Mouse (Mus musculus) forebrain, embryonic 15.5 days (tissue): ENCODE results near the gene Bcl6. TPM values are rescaled to one million over a fixed set of nuclear protein-coding genes. Genes with fewer than 3 reads are reported as not detected.

ENCODE experiments used
- ATAC-seq: fragments of 200-750 bp; cut with Nextera tagmentation; replicated peaks from 2 replicates; pipeline ENCODE4 v1.8.0; 2017; ENCODE audit warnings: mild to moderate bottlenecking, moderate TSS enrichment, moderate library complexity
- H3K27ac ChIP-seq: fragments of 300-500 bp; sonication (generic); replicated peaks from 2 replicates; pipeline ENCODE4 v1.5.1; 2015; ENCODE audit warnings: mild to moderate bottlenecking, inconsistent platforms
- H3K27me3 ChIP-seq: fragments of 300-500 bp; sonication (generic); 2 replicates; pipeline ENCODE4 v1.6.1; 2015; ENCODE audit warnings: inconsistent platforms
- H3K36me3 ChIP-seq: fragments of 300-500 bp; sonication (generic); 2 replicates; pipeline ENCODE4 v1.6.1; 2015; ENCODE audit warnings: mild to moderate bottlenecking, inconsistent platforms
- H3K4me1 ChIP-seq: fragments of 300-500 bp; sonication (generic); 2 replicates; pipeline ENCODE4 v1.6.1; 2015; ENCODE audit warnings: inconsistent platforms
- H3K4me2 ChIP-seq: fragments of 300-500 bp; sonication (generic); replicated peaks from 2 replicates; pipeline ENCODE4 v1.6.1; 2015; ENCODE audit warnings: mild to moderate bottlenecking, inconsistent platforms
- H3K4me3 ChIP-seq: fragments of 300-500 bp; sonication (generic); 2 replicates; pipeline ENCODE4 v1.5.1; 2015; ENCODE audit warnings: mild to moderate bottlenecking, inconsistent platforms
- H3K9ac ChIP-seq: fragments of 300-500 bp; sonication (generic); replicated peaks from 2 replicates; pipeline ENCODE4 v1.6.1; 2015; ENCODE audit warnings: mild to moderate bottlenecking, inconsistent platforms
- H3K9me3 ChIP-seq: fragments of 300-500 bp; sonication (generic); 2 replicates; pipeline ENCODE4 v1.6.1; 2016; ENCODE audit warnings: inconsistent platforms
- WGBS: fragments of 180-500 bp; shearing (Covaris S2); methylation state at CpG from one replicate; pipeline ENCODE4 v1.1.7; 2015; ENCODE audit warnings: mixed read lengths; 5-methylcytosine and 5-hydroxymethylcytosine counted together
- polyA plus RNA-seq: library from polyadenylated mRNA; unstranded; fragments of >200 nt; fragmentation: Nextera tagmentation; extraction: Ambion mirVana; gene quantifications from 2 replicates; pipeline ENCODE4 v1.2.1, GENCODE M21; 2015

Bcl6 gene
- polyA plus RNA-seq, 1 experiment from 2014 or later = 2.6 TPM

GRCm38 (mm10) chr16:23931275-23931674 is 57.4 kb downstream of the Bcl6 start:
- Histone ChIP-seq H3K4me3 (no peak overlapping the region), H3K27ac (no peak overlapping the region), H3K9ac (no peak overlapping the region), H3K36me3 (no peaks in the 10 kb centered on the region), H3K9me3 (no peaks in the 10 kb centered on the region), H3K27me3 (no peaks in the 10 kb centered on the region), H3K4me2 (no peak overlapping the region), H3K4me1 (no peaks in the 10 kb centered on the region)
- 70% methylated on average over 18 of the region's 18 CpGs for WGBS
- no peak for ATAC-seq

DNA sequence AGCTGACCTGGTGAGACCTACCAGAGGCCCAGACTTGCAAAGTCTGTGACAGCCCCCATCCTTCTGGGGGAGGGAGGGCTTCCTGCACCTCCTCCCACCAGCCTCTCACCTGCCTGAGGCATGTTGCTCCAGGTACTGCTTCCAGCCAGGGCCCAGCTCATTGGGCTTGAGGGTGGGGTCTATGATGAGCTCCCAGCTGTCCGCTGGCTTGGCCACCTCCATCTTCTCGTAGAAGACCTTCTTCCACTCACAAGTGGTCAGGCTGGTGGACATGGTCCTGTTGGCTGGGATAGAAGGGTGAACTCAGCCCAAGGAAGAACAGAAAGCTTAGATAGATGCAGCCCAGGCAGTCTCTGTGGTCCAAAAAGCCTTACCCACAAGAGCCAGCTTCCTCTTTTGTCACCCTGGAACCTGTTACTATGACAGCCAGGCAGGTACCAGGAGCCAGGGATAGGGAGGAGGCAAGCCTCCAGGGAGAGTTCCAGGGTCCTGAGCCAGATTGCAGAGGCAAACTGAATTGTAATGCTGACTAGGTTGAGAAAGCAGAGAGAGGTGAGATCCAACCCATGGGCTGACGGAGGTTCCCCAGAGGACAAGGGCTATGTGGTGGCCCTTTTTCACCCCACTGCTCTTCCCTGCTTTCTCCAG is 58.1 kb downstream of the Bcl6 start:
- ATAC-seq = no peak
- H3K4me1 ChIP-seq = no peaks in the 10 kb centered on the region
- H3K9ac ChIP-seq = no peak overlapping the region
- 93% methylated on average over 3 of the region's 3 CpGs for WGBS
- H3K9me3 ChIP-seq = no peaks in the 10 kb centered on the region
- no peak overlapping the region for H3K4me3 ChIP-seq
- H3K27me3 ChIP-seq = no peaks in the 10 kb centered on the region
- no peak overlapping the region for H3K27ac ChIP-seq
- no peaks in the 10 kb centered on the region for H3K36me3 ChIP-seq
- H3K4me2 ChIP-seq = no peak overlapping the region

DNA sequence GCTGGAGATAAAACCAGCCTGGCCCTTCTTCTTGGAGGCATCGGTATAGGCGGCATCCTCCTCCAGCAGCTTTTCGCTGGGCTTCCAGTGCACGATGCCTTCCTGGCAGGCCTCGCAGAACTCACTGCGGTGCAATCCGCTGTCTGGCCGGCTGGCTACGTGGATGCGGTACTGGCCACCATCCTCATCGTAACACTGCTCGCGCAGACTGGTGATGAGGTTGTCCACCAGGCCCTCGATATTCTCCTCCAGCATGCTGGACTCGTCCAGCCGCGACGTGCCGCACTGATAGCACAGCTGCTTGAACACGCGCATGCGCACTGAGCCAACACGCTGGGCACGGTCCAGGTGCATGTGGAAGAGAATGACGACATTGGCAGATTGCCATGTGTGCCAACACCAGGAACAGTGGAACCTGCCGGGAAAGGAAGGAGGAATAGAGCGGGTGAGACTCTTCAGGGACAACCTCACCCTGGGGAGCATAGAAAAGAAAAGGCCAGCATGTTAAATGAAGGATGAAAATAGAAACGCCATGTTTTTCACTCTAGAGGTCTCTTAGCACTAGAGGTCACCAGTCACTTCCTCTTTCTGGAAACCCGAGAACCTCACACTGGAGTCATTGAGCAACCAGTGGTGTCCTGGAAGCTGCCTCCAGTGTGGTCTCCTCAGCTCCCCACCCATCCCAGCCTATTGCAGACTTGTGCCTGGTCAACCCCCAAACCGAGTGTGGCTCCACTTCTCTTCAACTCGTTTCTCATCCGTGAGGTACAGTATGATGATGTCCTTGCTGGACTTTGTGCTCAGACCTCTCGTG is 61.1 kb downstream of the Bcl6 start:
- H3K27ac ChIP-seq = no peak overlapping the region
- 91% methylated on average over 33 of the region's 33 CpGs for WGBS
- H3K9me3 ChIP-seq = no peaks in the 10 kb centered on the region
- no peak overlapping the region for H3K4me3 ChIP-seq
- H3K4me2 ChIP-seq = no peak overlapping the region
- no peaks in the 10 kb centered on the region for H3K4me1 ChIP-seq
- no peak overlapping the region for H3K9ac ChIP-seq
- no peaks in the 10 kb centered on the region for H3K36me3 ChIP-seq
- ATAC-seq = no peak
- H3K27me3 ChIP-seq = no peaks in the 10 kb centered on the region

GRCm38 (mm10) chr16:23922906-23923305 is 65.7 kb downstream of the Bcl6 start:
- Histone ChIP-seq H3K4me3 (no peak overlapping the region), H3K27ac (no peak overlapping the region), H3K27me3 (no peaks in the 10 kb centered on the region), H3K36me3 (no peaks in the 10 kb centered on the region), H3K4me2 (no peak overlapping the region), H3K9ac (no peak overlapping the region), H3K4me1 (no peaks in the 10 kb centered on the region), H3K9me3 (no peaks in the 10 kb centered on the region)
- WGBS = 90% methylated on average over 1 of the region's 1 CpGs
- no peak for ATAC-seq

- no peak overlapping the region for H3K4me2 ChIP-seq
- no peaks in the 10 kb centered on the region for H3K27me3 ChIP-seq
- H3K4me3 ChIP-seq = no peak overlapping the region
- no peaks in the 10 kb centered on the region for H3K36me3 ChIP-seq
- no peak overlapping the region for H3K9ac ChIP-seq
- H3K4me1 ChIP-seq = no peaks in the 10 kb centered on the region
- WGBS = 62% methylated on average over 5 of the region's 5 CpGs
- no peaks in the 10 kb centered on the region for H3K9me3 ChIP-seq
- no peak overlapping the region for H3K27ac ChIP-seq
- ATAC-seq = no peak
Measured at GRCm38 (mm10) chr16:23921697-23922096, 67.0 kb downstream of the Bcl6 start.

- 84% methylated on average over 2 of the region's 2 CpGs for WGBS
- no peak overlapping the region for H3K4me2 ChIP-seq
- no peak for ATAC-seq
Measured at GRCm38 (mm10) chr16:23919418-23919817, 69.2 kb downstream of the Bcl6 start.

More at GRCm38 (mm10) chr16:23919418-23919817, 69.2 kb downstream of the Bcl6 start:
- no peak overlapping the region for H3K9ac ChIP-seq
- no peak overlapping the region for H3K27ac ChIP-seq
- no peaks in the 10 kb centered on the region for H3K4me1 ChIP-seq
- no peaks in the 10 kb centered on the region for H3K9me3 ChIP-seq
- H3K27me3 ChIP-seq = no peaks in the 10 kb centered on the region
- H3K4me3 ChIP-seq = no peak overlapping the region
- no peaks in the 10 kb centered on the region for H3K36me3 ChIP-seq

Other genes with a start within 250 kb of the Bcl6 start
- gene Sst, start 97.9 kb downstream of the Bcl6 start, polyA plus RNA-seq = 200 and 208 TPM in 2 replicates
- not detected in 2 replicates for gene Rtp2, start 56.5 kb downstream of the Bcl6 start, polyA plus RNA-seq
- gene Gm37419, start 370 bp downstream of the Bcl6 start, polyA plus RNA-seq = 17.2 TPM in 1 of 2 replicates, not detected in the other